Mouse (Mus musculus) gonadal fat pad, adult 2 months (tissue): ENCODE results near the gene Cpne1. TPM values are rescaled to one million over a fixed set of nuclear protein-coding genes. Genes with fewer than 3 reads are reported as not detected.
"Not testable (repeated sequence)": the region's sequence is repeated elsewhere in the genome, so short reads cannot be mapped to it uniquely, and the experiment has no call there.

ENCODE experiments used
- DNase-seq: peaks from one replicate; pipeline ENCODE4 v3.0.0-alpha.2; 2012; ENCODE audit warnings: low read depth
- polyA plus RNA-seq: library from polyadenylated mRNA; depleted of rRNA; stranded (reverse); fragments of >200 nt; gene quantifications from 2 replicates; pipeline ENCODE4 v1.2.3, GENCODE M21; 2012; rRNA removed

The Cpne1 gene
- polyA plus RNA-seq: 70.4 and 82.9 TPM in 2 replicates

- DNase-seq: no peak
These were observed at the start of gene Cpne1, which contains the start of gene Rbm12 for GRCm38 (mm10) chr2:156111358-156112079. Cpne1 (minus strand) TSS chr2:156111965. Rbm12 (minus strand) TSS chr2:156111978.

GRCm38 (mm10) chr2:156151538-156151937 lies 39.8 kb upstream of the Cpne1 start:
- no peak for DNase-seq

- DNase-seq: no peak
These were observed 35.7 kb upstream of the Cpne1 start for GRCm38 (mm10) chr2:156147316-156147915.

- DNase-seq: no peak
These were observed 34.7 kb upstream of the Cpne1 start for GRCm38 (mm10) chr2:156146272-156146989.

GRCm38 (mm10) chr2:156145486-156146130 lies 33.8 kb upstream of the Cpne1 start:
- no peak for DNase-seq

- no peak for DNase-seq
These were observed 32.4 kb upstream of the Cpne1 start, which contains the start of the genes Romo1 and Nfs1 for GRCm38 (mm10) chr2:156143953-156144724. Romo1 (plus strand) TSS chr2:156144039. Nfs1 (minus strand) TSS chr2:156144186.

- DNase-seq: no peak
These were observed 31.6 kb upstream of the Cpne1 start for GRCm38 (mm10) chr2:156143367-156143766.

- DNase-seq: no peak
These were observed 31.1 kb upstream of the Cpne1 start for GRCm38 (mm10) chr2:156142820-156143219.

GRCm38 (mm10) chr2:156135695-156136094 lies 23.9 kb upstream of the Cpne1 start:
- DNase-seq: no peak

GRCm38 (mm10) chr2:156134161-156134560 lies 22.4 kb upstream of the Cpne1 start:
- DNase-seq: no peak

- no peak for DNase-seq
These were observed 15.2 kb upstream of the Cpne1 start, which contains the start of gene Gm28036 for GRCm38 (mm10) chr2:156126992-156127391. Gm28036 (minus strand) TSS chr2:156127092.

GRCm38 (mm10) chr2:156123731-156124130 lies 12.0 kb upstream of the Cpne1 start:
- DNase-seq: no peak

GRCm38 (mm10) chr2:156119566-156119965 lies 7.8 kb upstream of the Cpne1 start:
- no peak for DNase-seq

GRCm38 (mm10) chr2:156112080-156112423 lies 287 bp upstream of the Cpne1 start:
- DNase-seq: not testable (repeated sequence)

- DNase-seq: no peak
These were observed 973 bp downstream of the Cpne1 start for GRCm38 (mm10) chr2:156110627-156111357.

- DNase-seq: no peak
These were observed 19.8 kb downstream of the Cpne1 start for GRCm38 (mm10) chr2:156091926-156092325.

- no peak for DNase-seq
These were observed 22.0 kb downstream of the Cpne1 start for GRCm38 (mm10) chr2:156089799-156090198.

GRCm38 (mm10) chr2:156087391-156088110 lies 24.2 kb downstream of the Cpne1 start:
- DNase-seq: no peak

- no peak for DNase-seq
These were observed 27.2 kb downstream of the Cpne1 start for GRCm38 (mm10) chr2:156084541-156084940.

GRCm38 (mm10) chr2:156080391-156080790 lies 31.4 kb downstream of the Cpne1 start:
- DNase-seq: no peak
